Mouse (Mus musculus): ENCODE data around the gene Plod2.

Plod2 gene

GRCm38 (mm10) chr9:92599940-92600538 lies 58.0 kb downstream of the Plod2 start:
- no peak for DNase-seq (ENCODE audit: low spot score in 2 of 2)

- no peak for DNase-seq (ENCODE audit: low spot score in 2 of 2)
These were observed 59.5 kb downstream of the Plod2 start for GRCm38 (mm10) chr9:92601551-92601950.

- DNase-seq (ENCODE audit: low spot score in 2 of 2), result no peak
These were observed 61.5 kb downstream of the Plod2 start for GRCm38 (mm10) chr9:92603541-92603940.

- DNase-seq (ENCODE audit: low spot score in 2 of 2), result peak in 1 of 2 experiments; percentile 58
These were observed 68.7 kb downstream of the Plod2 start for GRCm38 (mm10) chr9:92610628-92611267.

GRCm38 (mm10) chr9:92612641-92613040 lies 70.6 kb downstream of the Plod2 start:
- DNase-seq (ENCODE audit: low spot score in 2 of 2), result no peak

GRCm38 (mm10) chr9:92613206-92613605 lies 71.2 kb downstream of the Plod2 start:
- no peak for DNase-seq (ENCODE audit: low spot score in 2 of 2)

- DNase-seq (ENCODE audit: low spot score in 2 of 2), result no peak
These were observed 74.4 kb downstream of the Plod2 start for GRCm38 (mm10) chr9:92616418-92616817.

GRCm38 (mm10) chr9:92617376-92617775 lies 75.4 kb downstream of the Plod2 start:
- DNase-seq (ENCODE audit: low spot score in 2 of 2), result no peak

- DNase-seq (ENCODE audit: low spot score in 2 of 2), result no peak
These were observed 78.1 kb downstream of the Plod2 start for GRCm38 (mm10) chr9:92620088-92620487.

GRCm38 (mm10) chr9:92621246-92621645 lies 79.2 kb downstream of the Plod2 start:
- no peak for DNase-seq (ENCODE audit: low spot score in 2 of 2)

GRCm38 (mm10) chr9:92621878-92622282 lies 79.9 kb downstream of the Plod2 start:
- DNase-seq (ENCODE audit: low spot score in 2 of 2), result no peak

GRCm38 (mm10) chr9:92634792-92635191 lies 92.8 kb downstream of the Plod2 start:
- no peak for DNase-seq (ENCODE audit: low spot score in 2 of 2)

GRCm38 (mm10) chr9:92639200-92639897 lies 97.3 kb downstream of the Plod2 start:
- DNase-seq (ENCODE audit: low spot score in 2 of 2), result peak in 1 of 2 experiments; percentile 4

GRCm38 (mm10) chr9:92641717-92642116 lies 99.7 kb downstream of the Plod2 start:
- no peak for DNase-seq (ENCODE audit: low spot score in 2 of 2)

All from left cerebral cortex, adult 9 months (tissue).